Mouse (Mus musculus): ENCODE data around the gene Prss29.

- TF ChIP-seq EP300 (IDR thresholded peaks at IDR 0.05; ENCODE audit: low read depth in 1 of 2, low read length in 2 of 2) (no peak), MAX (IDR thresholded peaks at IDR 0.05; ENCODE audit: low read length) (no peak), MEF2A (IDR thresholded peaks at IDR 0.05; ENCODE audit: extremely low read depth, insufficient replicate concordance, low read depth, low read length, poor library complexity, severe bottlenecking) (no peak), POLR2A (IDR thresholded peaks at IDR 0.05; ENCODE audit: control insufficient read depth in 1 of 2, insufficient read depth in 1 of 2, low read depth in 1 of 2, low read length in 2 of 2, poor library complexity in 1 of 2) (no peak), CTCF (IDR thresholded peaks at IDR 0.05 in 2 of 3, conservative IDR thresholded peaks at IDR 0.05 in 1 of 3; ENCODE audit: control insufficient read depth in 1 of 3, insufficient read depth in 1 of 3, low read depth in 2 of 3, low read length in 3 of 3, poor library complexity in 1 of 3, severe bottlenecking in 1 of 3) (peak; percentile 84 to 99 (median 97)), CHD2 (IDR thresholded peaks at IDR 0.05; ENCODE audit: low read length) (no peak), TAL1 (IDR thresholded peaks at IDR 0.05; ENCODE audit: low read length) (no peak), SMC3 (IDR thresholded peaks at IDR 0.05; ENCODE audit: low read depth, low read length) (peak; percentile 84), MYC (IDR thresholded peaks at IDR 0.05; ENCODE audit: low read depth, low read length) (0 out of 2 replicates have a peak, but pooled peaks have one; percentile 37), NRF1 (IDR thresholded peaks at IDR 0.05; ENCODE audit: insufficient read depth, low read depth, low read length, poor library complexity, severe bottlenecking) (no peak), E2F4 (IDR thresholded peaks at IDR 0.05; ENCODE audit: borderline replicate concordance, low read depth, low read length) (no peak)
Observed at GRCm38 (mm10) chr17:25285033-25285432, 33.4 kb upstream of the Prss29 start.
